Mouse (Mus musculus) E14TG2a.4 (cell line): Measurements from ENCODE around the gene Schip1.

Source experiments
- H3K27me3 ChIP-seq: 2 replicates; pipeline ENCODE4 v1.6.1; 2014; ENCODE audit warnings: low read length, control low read depth; ENCODE audit not compliant: insufficient read depth
- H3K36me3 ChIP-seq: 2 replicates; pipeline ENCODE4 v1.6.1; 2014; ENCODE audit warnings: low read length, control low read depth; ENCODE audit not compliant: insufficient read depth
- H3K4me1 ChIP-seq: replicated peaks from 2 replicates; pipeline ENCODE4 v1.6.1; 2014; ENCODE audit warnings: low read depth, low read length, control low read depth
- H3K4me3 ChIP-seq: replicated peaks from 2 replicates; pipeline ENCODE4 v1.5.1; 2014; ENCODE audit warnings: mild to moderate bottlenecking, low read length
- H3K9me3 ChIP-seq: 2 replicates; pipeline ENCODE4 v1.6.1; 2014; ENCODE audit warnings: low read length, control low read depth
- CTCF ChIP-seq: conservative IDR thresholded peaks from 2 replicates; pipeline ENCODE4 v1.5.1; 2014; ENCODE audit warnings: low read length
- NANOG ChIP-seq: IDR thresholded peaks from 2 replicates; pipeline ENCODE4 v1.6.1; 2014; ENCODE audit warnings: borderline replicate concordance, low read length, mixed read lengths
- POU5F1 ChIP-seq: IDR thresholded peaks from 2 replicates; pipeline ENCODE4 v1.6.1; 2014; ENCODE audit warnings: low read length, borderline replicate concordance

Gene Schip1

DNA sequence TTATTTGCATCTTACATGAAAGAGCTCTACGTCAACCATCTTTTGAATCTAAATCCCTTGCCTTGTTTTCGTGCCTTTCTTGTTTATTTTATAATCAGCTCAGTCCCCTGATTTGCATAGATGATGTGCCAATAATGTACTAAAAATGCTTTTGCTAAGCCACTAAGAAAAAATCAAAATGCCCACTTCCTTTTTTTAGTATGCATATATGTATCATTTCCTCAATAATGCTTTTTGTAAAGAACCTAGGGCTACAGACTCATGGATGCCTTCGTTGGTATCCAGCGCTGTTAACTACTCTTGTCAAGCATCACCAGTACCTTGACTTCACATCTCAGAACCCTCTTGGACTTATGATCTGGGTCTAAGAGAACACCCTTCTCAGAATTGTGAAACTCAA, 569.0 kb downstream of the Schip1 start:
- no peaks in the 10 kb centered on the region for H3K9me3 ChIP-seq
- 0 out of 2 replicates have a peak, but pooled peaks cover 6% of the 10 kb centered on the region for H3K27me3 ChIP-seq
- H3K4me1 ChIP-seq = peaks cover 8% of the 10 kb centered on the region
- no peak overlapping the region for H3K4me3 ChIP-seq
- TF ChIP-seq POU5F1 (no peak), NANOG (no peak), CTCF (no peak)
- H3K36me3 ChIP-seq = peaks cover 15% of the 10 kb centered on the region

DNA sequence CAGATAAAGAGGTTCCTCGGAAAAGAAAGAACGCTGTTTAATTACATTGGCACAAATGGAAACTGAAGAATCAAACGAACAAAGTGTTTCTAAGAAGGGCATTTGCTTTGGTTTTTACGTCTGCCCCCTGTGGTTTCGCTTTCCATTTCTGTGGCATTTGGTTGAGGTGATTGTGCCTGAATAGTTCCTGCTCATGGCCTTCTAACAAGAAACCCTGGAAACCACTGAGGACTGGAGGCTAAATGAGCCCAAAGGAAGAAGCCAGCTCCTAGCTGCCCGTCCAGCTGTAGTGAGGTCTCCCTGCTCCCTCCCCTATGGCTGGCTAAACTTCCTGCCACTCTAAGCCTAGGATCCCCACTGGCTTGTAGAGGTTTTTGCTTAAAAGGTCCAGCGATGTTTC, 573.4 kb downstream of the Schip1 start:
- H3K36me3 ChIP-seq = no peaks in the 10 kb centered on the region
- H3K9me3 ChIP-seq = no peaks in the 10 kb centered on the region
- TF ChIP-seq CTCF (no peak), NANOG (peak; percentile 1; the same call in 1 of the 2 replicates), POU5F1 (no peak)
- peaks cover 8% of the 10 kb centered on the region for H3K4me1 ChIP-seq
- H3K27me3 ChIP-seq = 0 out of 2 replicates have a peak, but pooled peaks cover 6% of the 10 kb centered on the region
- no peak overlapping the region for H3K4me3 ChIP-seq

GRCm38 (mm10) chr3:68638703-68639102, 574.1 kb downstream of the Schip1 start:
- H3K27me3 ChIP-seq = 0 out of 2 replicates have a peak, but pooled peaks cover 6% of the 10 kb centered on the region
- TF ChIP-seq NANOG (no peak), POU5F1 (no peak)
- H3K36me3 ChIP-seq = no peaks in the 10 kb centered on the region
- no peak overlapping the region for H3K4me3 ChIP-seq
- no peaks in the 10 kb centered on the region for H3K9me3 ChIP-seq
- H3K4me1 ChIP-seq = peaks cover 8% of the 10 kb centered on the region

DNA sequence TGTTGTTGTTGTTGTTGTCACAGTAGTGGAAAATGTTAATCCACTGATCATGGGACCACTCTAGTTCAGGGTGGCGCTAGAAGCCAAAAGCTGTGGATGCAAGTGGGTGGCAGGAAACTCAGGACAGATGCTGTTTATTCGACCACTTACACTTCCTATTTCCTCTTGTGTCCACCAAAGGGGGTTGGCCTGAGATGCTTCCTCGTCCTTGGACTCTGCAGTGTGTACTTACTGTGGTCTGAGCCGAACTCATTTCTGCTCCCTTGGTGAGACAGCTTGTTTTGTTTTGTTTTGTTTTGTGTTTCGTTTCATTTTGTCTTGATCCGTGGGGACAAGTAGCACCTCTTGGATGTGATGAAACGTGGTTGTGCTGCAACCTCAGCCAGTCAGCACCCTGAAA, 578.3 kb downstream of the Schip1 start:
- Histone ChIP-seq H3K36me3 (no peaks in the 10 kb centered on the region), H3K4me3 (no peak overlapping the region), H3K4me1 (peaks cover 6% of the 10 kb centered on the region), H3K27me3 (peaks cover 4% of the 10 kb centered on the region; the same call in 1 of the 2 replicates), H3K9me3 (no peaks in the 10 kb centered on the region)
- TF ChIP-seq NANOG = no peak
- TF ChIP-seq POU5F1 = no peak
- no peak for TF ChIP-seq CTCF

- no peaks in the 10 kb centered on the region for H3K9me3 ChIP-seq
- TF ChIP-seq NANOG (no peak), POU5F1 (no peak), CTCF (no peak)
Observed at GRCm38 (mm10) chr3:68646387-68647130, 582.0 kb downstream of the Schip1 start.

GRCm38 (mm10) chr3:68647282-68647681, 582.7 kb downstream of the Schip1 start:
- Histone ChIP-seq H3K9me3 (no peaks in the 10 kb centered on the region), H3K4me1 (no peaks in the 10 kb centered on the region), H3K36me3 (no peaks in the 10 kb centered on the region), H3K27me3 (peaks cover 4% of the 10 kb centered on the region; the same call in 1 of the 2 replicates), H3K4me3 (no peak overlapping the region)
- no peak for TF ChIP-seq CTCF
- no peak for TF ChIP-seq NANOG
- TF ChIP-seq POU5F1 = no peak

More at GRCm38 (mm10) chr3:68646387-68647130, 582.0 kb downstream of the Schip1 start:
- peaks cover 4% of the 10 kb centered on the region; the same call in 1 of the 2 replicates for H3K27me3 ChIP-seq
- H3K4me1 ChIP-seq = no peaks in the 10 kb centered on the region
- H3K4me3 ChIP-seq = no peak overlapping the region
- H3K36me3 ChIP-seq = no peaks in the 10 kb centered on the region

DNA sequence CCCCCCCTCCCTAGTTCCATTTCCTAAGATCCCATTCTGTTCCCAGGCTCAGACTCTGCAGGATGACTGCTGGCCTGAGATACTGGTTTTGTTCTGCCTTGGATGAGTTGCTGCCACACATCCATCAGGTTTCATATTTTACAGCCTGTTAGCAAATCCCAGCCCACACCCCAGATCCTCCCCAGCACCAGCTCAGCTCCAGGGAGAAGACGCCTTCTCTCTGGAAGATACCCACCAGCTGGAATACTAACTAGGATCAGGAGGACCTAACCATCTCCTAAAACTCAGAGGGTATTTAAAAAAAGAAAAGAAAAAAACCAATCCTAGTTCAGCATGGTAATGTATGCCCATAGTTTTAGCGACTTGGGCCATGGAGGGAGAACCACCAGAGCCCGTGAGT, 585.6 kb downstream of the Schip1 start:
- peaks cover 8% of the 10 kb centered on the region; the same call in 1 of the 2 replicates for H3K27me3 ChIP-seq
- no peaks in the 10 kb centered on the region for H3K4me1 ChIP-seq
- no peaks in the 10 kb centered on the region for H3K36me3 ChIP-seq
- no peaks in the 10 kb centered on the region for H3K9me3 ChIP-seq
- TF ChIP-seq CTCF (no peak), POU5F1 (no peak), NANOG (no peak)
- H3K4me3 ChIP-seq = no peak overlapping the region

- TF ChIP-seq NANOG (no peak), POU5F1 (no peak), CTCF (no peak)
- Histone ChIP-seq H3K36me3 (no peaks in the 10 kb centered on the region), H3K4me3 (no peak overlapping the region), H3K4me1 (no peaks in the 10 kb centered on the region), H3K9me3 (no peaks in the 10 kb centered on the region), H3K27me3 (peaks cover 7% of the 10 kb centered on the region; the same call in 1 of the 2 replicates)
Observed at GRCm38 (mm10) chr3:68656607-68657352, 592.2 kb downstream of the Schip1 start.
